Mouse (Mus musculus) kidney, adult 2 months (tissue): ENCODE results near the gene Olfr518. TPM values are rescaled to one million over a fixed set of nuclear protein-coding genes. Genes with fewer than 3 reads are reported as not detected.
A peak's percentile ranks its signal among the peaks of the same experiment; 100 is the strongest.

Experiments
- DNase-seq: peaks from one replicate; pipeline ENCODE4 v3.0.0; 2021
- H3K27ac ChIP-seq: fragments of 200-500 bp; 2 replicates; pipeline ENCODE4 v1.5.1; 2012; ENCODE audit warnings: low read depth, low read length, control low read depth, inconsistent platforms; ENCODE audit not compliant: insufficient read depth
- H3K27me3 ChIP-seq: fragments of 200-500 bp; replicated peaks from 2 replicates; pipeline ENCODE4 v1.6.1; 2012; ENCODE audit warnings: mild to moderate bottlenecking, moderate library complexity, low read length, inconsistent platforms; ENCODE audit not compliant: control insufficient read depth, insufficient read depth
- H3K36me3 ChIP-seq: fragments of 200-500 bp; 2 replicates; pipeline ENCODE4 v1.6.1; 2012; ENCODE audit warnings: mild to moderate bottlenecking, moderate library complexity, low read length, inconsistent platforms; ENCODE audit not compliant: control insufficient read depth, insufficient read depth
- H3K4me1 ChIP-seq: fragments of 200-500 bp; 2 replicates; pipeline ENCODE4 v1.6.1; 2011; ENCODE audit warnings: low read length; ENCODE audit not compliant: control insufficient read depth, insufficient read depth
- H3K4me3 ChIP-seq: fragments of 200-500 bp; 2 replicates; pipeline ENCODE4 v1.5.1; 2011; ENCODE audit warnings: mild to moderate bottlenecking, low read depth, low read length, control low read depth; ENCODE audit not compliant: insufficient read depth
- CTCF ChIP-seq: fragments of 200-500 bp; conservative IDR thresholded peaks from 2 replicates; pipeline ENCODE4 v1.5.1; 2011; ENCODE audit warnings: low read depth, mild to moderate bottlenecking, control low read depth, low read length, moderate library complexity, mixed read lengths; ENCODE audit not compliant: insufficient read depth, insufficient read length
- POLR2A ChIP-seq: fragments of 200-500 bp; IDR thresholded peaks from one replicate; pipeline ENCODE4 v1.6.1; 2011; ENCODE audit warnings: low read depth, low read length, control low read depth
- WGBS: fragments of 180-500 bp; shearing (Covaris S2); methylation state at CpG from one replicate; pipeline ENCODE4 v1.1.7; 2018; 5-methylcytosine and 5-hydroxymethylcytosine counted together
- polyA plus RNA-seq: library from polyadenylated mRNA; depleted of rRNA; stranded (reverse); fragments of >200 nt; gene quantifications from 2 replicates; pipeline ENCODE4 v1.2.3, GENCODE M21; 2012; rRNA removed

Gene Olfr518
- polyA plus RNA-seq, result not detected in 2 replicates

DNA sequence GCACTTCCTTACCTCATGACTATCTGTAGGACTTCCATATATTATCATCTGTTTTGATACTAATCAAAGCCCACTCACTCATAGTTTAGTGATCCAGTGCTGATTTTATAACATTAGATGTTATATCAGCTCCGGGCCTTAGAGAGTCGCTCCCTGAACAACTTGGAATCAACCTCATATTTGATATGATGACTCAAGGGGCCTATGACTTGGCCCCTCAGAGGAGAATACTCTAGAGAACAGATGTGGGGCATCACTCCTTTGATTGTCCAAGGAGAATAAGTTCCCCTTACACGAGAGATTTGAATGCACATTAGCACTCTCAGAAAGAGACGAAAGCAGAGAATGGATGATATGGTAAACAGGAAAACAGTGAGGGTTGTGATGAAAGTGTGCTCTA, at the start of gene Olfr518:
Gene Olfr518 (minus strand): TSS at position 101 of the 400 bp plus-strand sequence.
- no peaks in the 10 kb centered on the region for H3K27me3 ChIP-seq

DNA sequence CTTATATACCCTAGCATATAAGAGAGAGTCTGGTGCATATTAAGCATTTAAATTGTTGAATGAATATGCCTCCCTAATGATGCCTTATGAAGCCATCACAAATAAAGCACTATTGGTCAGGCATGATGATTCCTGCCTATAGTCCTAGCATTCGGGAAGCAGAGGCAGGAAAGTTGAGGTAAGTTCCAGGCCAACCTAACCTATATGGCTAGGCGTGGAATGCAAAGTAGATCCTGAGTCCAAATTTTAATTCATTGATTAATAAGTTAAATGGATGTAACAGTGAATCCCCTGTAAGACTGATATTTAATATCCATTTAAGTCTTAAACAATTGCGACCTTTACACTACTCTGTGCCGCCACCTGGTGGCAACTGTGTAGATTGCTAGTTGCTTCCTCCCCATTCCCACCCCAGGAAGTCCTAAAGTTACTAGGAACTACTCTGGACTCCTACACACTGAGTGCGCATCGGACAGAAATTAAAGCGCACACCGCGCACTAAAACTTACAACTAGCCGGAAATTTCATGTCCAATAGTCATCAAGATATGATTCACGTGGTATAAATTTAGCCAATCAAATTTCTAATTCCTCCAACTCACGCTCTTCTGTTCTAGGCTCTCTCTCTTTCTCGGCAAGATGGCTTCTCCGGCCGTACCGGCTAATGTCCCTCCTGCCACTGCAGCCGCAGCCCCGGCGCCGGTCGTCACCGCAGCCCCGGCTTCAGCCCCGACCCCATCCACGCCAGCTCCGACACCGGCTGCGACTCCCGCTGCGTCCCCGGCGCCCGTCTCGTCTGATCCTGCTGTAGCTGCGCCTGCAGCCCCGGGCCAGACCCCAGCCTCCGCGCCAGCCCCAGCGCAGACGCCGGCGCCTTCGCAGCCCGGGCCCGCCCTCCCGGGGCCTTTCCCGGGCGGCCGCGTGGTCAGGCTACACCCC, 49.3 kb upstream of the Olfr518 start, which contains the start of gene Eif3f:
Gene Eif3f (plus strand): TSS at position 624 of the 938 bp plus-strand sequence.
- TF ChIP-seq POLR2A (no peak), CTCF (peak; percentile 88)
- H3K27ac ChIP-seq, result peak within 1 kb of the TSS; percentile 48; the same call in 1 of the 2 replicates
- H3K4me1 ChIP-seq, result peaks cover 9% of the 10 kb centered on the region
- peak within 1 kb of the TSS; percentile 89 for H3K4me3 ChIP-seq
- DNase-seq, result peak; percentile 98
- peaks cover 2% of the 10 kb centered on the region; the same call in 1 of the 2 replicates for H3K36me3 ChIP-seq
- no peaks in the 10 kb centered on the region for H3K27me3 ChIP-seq
- 2% methylated on average over 50 of the region's 50 CpGs for WGBS

More for the DNA sequence above, at the start of gene Olfr518:
- Histone ChIP-seq H3K4me1 (no peaks in the 10 kb centered on the region), H3K4me3 (no peak within 1 kb of the TSS), H3K27ac (no peak within 1 kb of the TSS), H3K36me3 (no peaks in the 10 kb centered on the region)
- TF ChIP-seq POLR2A (no peak), CTCF (no peak)
- WGBS, result 77% methylated on average over 4 of the region's 4 CpGs
- DNase-seq, result no peak

DNA sequence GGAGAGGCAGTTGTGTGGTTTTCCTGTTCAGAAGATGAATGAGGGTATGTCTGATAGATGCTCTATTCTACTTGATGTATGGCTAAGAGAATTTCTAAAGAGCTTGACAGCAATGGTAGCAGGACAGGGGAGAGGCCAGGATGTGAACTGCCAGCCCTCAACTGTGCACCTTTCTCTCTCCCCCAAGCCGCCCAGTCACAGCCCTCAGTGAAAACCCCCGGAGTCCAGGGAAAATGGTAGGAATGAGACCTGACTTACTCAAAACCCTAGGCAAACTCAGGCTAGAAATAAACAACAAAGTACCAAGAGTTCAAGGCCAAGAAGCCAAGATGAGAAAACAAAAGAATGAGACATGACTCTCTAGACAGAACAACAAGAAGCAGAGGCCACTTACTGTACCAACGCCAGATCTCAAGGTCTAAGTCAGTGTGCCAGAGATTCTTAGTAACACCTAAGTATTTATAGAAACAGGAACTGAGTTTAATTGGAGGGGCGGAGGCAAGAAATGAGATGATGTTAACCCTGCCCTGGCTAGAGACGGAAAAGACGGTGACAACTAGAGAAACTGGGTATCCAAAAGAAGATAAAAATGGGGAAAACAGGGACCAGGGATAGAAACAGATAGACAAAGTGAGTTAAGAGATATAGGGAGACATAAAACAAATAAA, 45.1 kb upstream of the Olfr518 start, which contains the start of gene Nlrp10:
Gene Nlrp10 (minus strand): TSS at position 453 of the 668 bp plus-strand sequence.
- no peaks in the 10 kb centered on the region for H3K27me3 ChIP-seq
- no peaks in the 10 kb centered on the region for H3K36me3 ChIP-seq
- WGBS, result 61% methylated on average over 6 of the region's 6 CpGs
- no peaks in the 10 kb centered on the region for H3K4me1 ChIP-seq
- H3K27ac ChIP-seq, result no peak within 1 kb of the TSS
- H3K4me3 ChIP-seq, result no peak within 1 kb of the TSS
- no peak for DNase-seq
- TF ChIP-seq POLR2A, result no peak

DNA sequence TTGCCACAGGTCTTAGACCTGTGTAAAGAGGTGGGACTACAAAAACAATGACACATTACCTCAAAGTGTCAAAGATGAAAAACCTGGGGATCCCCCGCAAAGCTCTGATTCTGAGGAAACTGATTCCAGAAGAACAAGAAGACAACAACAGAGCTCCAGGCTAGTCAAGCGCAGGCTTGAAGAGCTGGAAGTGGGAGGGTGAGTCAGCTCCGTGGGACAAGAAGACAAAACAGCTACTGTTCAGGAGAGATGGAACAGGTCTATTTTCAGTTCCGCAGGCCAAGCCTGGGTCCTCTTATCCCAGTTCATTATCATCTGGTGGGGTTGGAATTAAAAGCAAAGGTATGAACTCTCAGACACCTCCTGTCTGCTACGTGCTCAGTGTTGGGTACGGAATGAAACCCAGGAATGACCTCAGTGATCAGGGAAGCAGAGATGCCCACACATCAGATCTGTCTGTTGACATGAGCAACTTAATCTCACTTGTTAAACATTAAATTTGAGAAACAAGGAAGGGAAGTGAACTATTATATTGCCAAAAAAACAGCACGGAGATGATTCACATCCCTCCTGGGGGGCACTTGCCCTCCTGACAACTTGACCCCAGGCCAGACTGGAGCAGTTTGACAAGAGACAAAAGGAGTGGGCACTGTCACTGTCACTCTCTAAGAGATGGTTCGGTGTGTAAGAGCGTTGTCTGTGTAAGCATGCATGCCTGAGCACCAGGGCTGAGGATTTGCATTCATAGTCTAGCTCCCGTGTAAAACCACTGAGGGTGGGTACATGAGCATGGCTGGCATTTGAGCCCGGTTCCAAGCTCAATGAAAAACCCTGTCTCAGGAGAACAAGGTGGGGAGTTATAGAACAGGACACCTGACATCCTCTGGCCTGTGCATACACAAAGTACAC, 43.7 kb upstream of the Olfr518 start:
- 55% methylated on average over 11 of the region's 11 CpGs for WGBS
- no peaks in the 10 kb centered on the region for H3K4me1 ChIP-seq
- no peak overlapping the region for H3K27ac ChIP-seq
- no peak overlapping the region for H3K4me3 ChIP-seq
- no peaks in the 10 kb centered on the region for H3K27me3 ChIP-seq
- no peaks in the 10 kb centered on the region for H3K36me3 ChIP-seq
- DNase-seq, result no peak
- TF ChIP-seq POLR2A (no peak), CTCF (no peak)

DNA sequence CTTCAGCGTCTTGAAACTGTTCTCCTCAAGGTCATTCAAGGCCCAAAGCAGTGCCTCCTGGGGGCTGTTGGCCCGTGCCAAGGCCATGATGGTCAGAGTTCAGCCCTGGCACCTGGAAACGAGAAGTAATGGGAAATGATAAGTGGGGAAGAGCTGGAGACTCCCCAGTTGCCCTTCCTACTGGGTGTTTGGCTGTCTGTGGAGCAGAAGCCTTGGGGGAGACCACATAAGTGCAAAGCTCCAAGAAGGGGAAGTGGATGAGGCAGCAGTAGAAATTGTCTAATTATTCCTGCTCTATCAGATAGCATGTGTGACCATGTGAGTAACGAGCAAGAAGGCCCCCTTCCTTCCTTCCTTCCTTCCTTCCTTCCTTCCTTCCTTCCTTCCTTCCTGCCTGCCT, 42.2 kb upstream of the Olfr518 start:
- DNase-seq, result no peak

DNA sequence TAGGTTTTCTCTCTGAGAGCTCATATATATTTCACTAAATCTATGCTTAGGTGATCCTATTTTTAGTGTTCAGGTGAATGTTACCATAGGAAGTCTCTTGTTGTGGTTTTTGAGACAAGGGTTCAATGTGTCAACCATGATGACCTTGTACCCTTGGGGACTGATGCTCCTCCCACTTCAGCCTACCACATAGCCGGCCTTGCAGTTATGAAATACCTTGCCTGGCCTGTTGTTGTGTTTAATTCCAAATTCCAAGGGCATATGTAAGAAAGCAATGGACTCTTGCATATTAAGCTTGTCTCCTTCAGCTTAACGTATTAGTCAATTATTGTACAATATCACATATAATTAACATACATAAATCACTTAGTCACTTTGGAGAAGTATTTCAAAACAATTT, 19.2 kb upstream of the Olfr518 start:
- no peak for DNase-seq
- Histone ChIP-seq H3K4me1 (no peaks in the 10 kb centered on the region), H3K27me3 (no peaks in the 10 kb centered on the region), H3K4me3 (no peak overlapping the region), H3K27ac (no peak overlapping the region), H3K36me3 (no peaks in the 10 kb centered on the region)
- TF ChIP-seq CTCF, result no peak
- TF ChIP-seq POLR2A, result no peak
- WGBS, result 58% methylated on average over 2 of the region's 2 CpGs

More for the DNA sequence above, 42.2 kb upstream of the Olfr518 start:
- WGBS, result 67% methylated on average over 4 of the region's 4 CpGs
- Histone ChIP-seq H3K36me3 (no peaks in the 10 kb centered on the region), H3K27me3 (no peaks in the 10 kb centered on the region), H3K27ac (no peak overlapping the region), H3K4me3 (no peak overlapping the region), H3K4me1 (no peaks in the 10 kb centered on the region)
- no peak for TF ChIP-seq CTCF
- no peak for TF ChIP-seq POLR2A
